Mouse (Mus musculus) bone marrow, adult 2 months (tissue): ENCODE measurements around the gene Tbc1d9b.

Source experiments
- CTCF ChIP-seq: fragments of 200-500 bp; IDR thresholded peaks from 2 replicates; pipeline ENCODE4 v1.5.1; 2011; ENCODE audit warnings: low read length, control low read depth; ENCODE audit not compliant: control insufficient read depth, insufficient read depth
- POLR2A ChIP-seq: fragments of 200-500 bp; IDR thresholded peaks from 2 replicates; pipeline ENCODE4 v1.6.1; 2011; ENCODE audit warnings: low read depth, mild to moderate bottlenecking, control low read depth, low read length, borderline replicate concordance; ENCODE audit not compliant: control insufficient read depth

- TF ChIP-seq POLR2A (no peak), CTCF (no peak)
Measured at GRCm38 (mm10) chr11:50216724-50217366, 85.6 kb downstream of the Tbc1d9b start.
